Mouse (Mus musculus) thymus, adult 2 months (tissue): ENCODE data around the gene Arpc5l.

Experiments
- CTCF ChIP-seq: fragments of 200-500 bp; IDR thresholded peaks from 2 replicates; pipeline ENCODE4 v1.5.1; 2012; ENCODE audit warnings: mild to moderate bottlenecking, control low read depth, low read length, moderate library complexity, borderline replicate concordance; ENCODE audit not compliant: control insufficient read depth, poor library complexity, insufficient read depth; ENCODE audit errors: extremely low read depth
- POLR2A ChIP-seq: fragments of 200-500 bp; IDR thresholded peaks from 2 replicates; pipeline ENCODE4 v1.6.1; 2012; ENCODE audit warnings: mild to moderate bottlenecking, low read length, control low read depth, moderate library complexity; ENCODE audit not compliant: control insufficient read depth, poor library complexity, insufficient read depth; ENCODE audit errors: extremely low read depth

DNA sequence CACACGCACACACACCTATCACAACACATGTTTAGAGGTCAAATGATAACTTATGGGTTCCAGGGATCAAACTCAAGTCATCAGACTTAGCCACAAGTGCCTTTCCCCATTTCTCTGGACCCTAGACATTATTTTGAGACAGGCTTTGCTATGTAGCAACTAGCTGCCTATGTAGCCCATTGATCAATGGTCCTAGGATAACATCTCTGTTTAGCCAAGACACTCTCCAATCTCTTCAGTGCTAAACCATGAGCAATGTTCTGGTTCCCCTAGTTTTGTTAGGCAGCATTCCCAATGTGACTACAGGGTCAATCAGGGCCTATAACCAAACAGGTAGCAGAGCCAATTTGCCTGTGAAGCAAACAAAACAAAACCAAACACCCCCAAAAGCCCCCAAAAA, 43.4 kb downstream of the Arpc5l start:
- no peak for TF ChIP-seq POLR2A
- no peak for TF ChIP-seq CTCF
